Mouse (Mus musculus) fat pad, adult 2 months (tissue): ENCODE results near the gene AI467606.

Experiments used
- DNase-seq: peaks from one replicate; pipeline ENCODE4 v3.0.0-alpha.2; 2011; ENCODE audit warnings: low read depth, low spot score; ENCODE audit errors: extremely low read depth

AI467606 gene

GRCm38 (mm10) chr7:127121061-127121910 lies 30.1 kb downstream of the AI467606 start:
- no peak for DNase-seq

- DNase-seq: no peak
These were observed 30.7 kb downstream of the AI467606 start, which contains the start of gene Qprt for GRCm38 (mm10) chr7:127121911-127122270. Gene Qprt (minus strand): TSS chr7:127122226.

- DNase-seq: no peak
These were observed 38.5 kb downstream of the AI467606 start for GRCm38 (mm10) chr7:127129638-127130037.

- DNase-seq: no peak
These were observed 42.0 kb downstream of the AI467606 start for GRCm38 (mm10) chr7:127133125-127133524.

- no peak for DNase-seq
These were observed 43.8 kb downstream of the AI467606 start for GRCm38 (mm10) chr7:127134821-127135447.

- DNase-seq: no peak
These were observed 45.3 kb downstream of the AI467606 start for GRCm38 (mm10) chr7:127136181-127137071.

- no peak for DNase-seq
These were observed 46.3 kb downstream of the AI467606 start, which contains the start of gene Spn for GRCm38 (mm10) chr7:127137262-127138017. Gene Spn (minus strand): TSS chr7:127137823.

- no peak for DNase-seq
These were observed 47.9 kb downstream of the AI467606 start for GRCm38 (mm10) chr7:127139100-127139499.

- no peak for DNase-seq
These were observed 48.4 kb downstream of the AI467606 start for GRCm38 (mm10) chr7:127139562-127139961.

- DNase-seq: no peak
These were observed 49.7 kb downstream of the AI467606 start for GRCm38 (mm10) chr7:127140623-127141404.

GRCm38 (mm10) chr7:127142214-127142613 lies 51.1 kb downstream of the AI467606 start:
- DNase-seq: no peak

GRCm38 (mm10) chr7:127142666-127143065 lies 51.5 kb downstream of the AI467606 start:
- no peak for DNase-seq
